Mouse (Mus musculus): ENCODE results near the gene Lrrc19. TPM values are rescaled to one million over a fixed set of nuclear protein-coding genes. Genes with fewer than 3 reads are reported as not detected.
A peak's percentile ranks its signal among the peaks of the same experiment; 100 is the strongest.
"Not testable (repeated sequence)": the region's sequence is repeated elsewhere in the genome, so short reads cannot be mapped to it uniquely, and the experiment has no call there.

Lrrc19 gene
- polyA plus RNA-seq, 1 experiment from 2014 or later, result 0.46 TPM

GRCm38 (mm10) chr4:94669718-94670117 lies 19.8 kb upstream of the Lrrc19 start:
- H3K36me3 ChIP-seq (ENCODE audit: control insufficient read depth, insufficient read depth, low read length), result peaks cover 3% of the 10 kb centered on the region; the same call in 1 of the 2 replicates
- no peak for DNase-seq (ENCODE audit: low spot score)
- WGBS, result 52% methylated on average over 1 of the region's 1 CpGs
- no peaks in the 10 kb centered on the region for H3K4me1 ChIP-seq (replicated peaks; ENCODE audit: control insufficient read depth, insufficient read depth, low read length)
- no peak overlapping the region for H3K4me2 ChIP-seq (ENCODE audit: low read length)
- H3K4me3 ChIP-seq (ENCODE audit: low read depth, low read length), result no peak overlapping the region
- H3K27ac ChIP-seq (ENCODE audit: low read depth), result no peak overlapping the region
- no peaks in the 10 kb centered on the region for H3K27me3 ChIP-seq (replicated peaks; ENCODE audit: control insufficient read depth, insufficient read depth, low read length)
- no peaks in the 10 kb centered on the region for H3K9me3 ChIP-seq (ENCODE audit: control insufficient read depth, low read length)
- H3K9ac ChIP-seq (ENCODE audit: low read length), result no peak overlapping the region
- peak; percentile 43; the same call in 1 of the 2 replicates for ATAC-seq (replicated peaks; ENCODE audit: low FRiP score, low TSS enrichment, low read depth)

GRCm38 (mm10) chr4:94650426-94651175 lies 657 bp upstream of the Lrrc19 start:
- H3K4me2 ChIP-seq (ENCODE audit: low read length), result not testable (repeated sequence)

GRCm38 (mm10) chr4:94643141-94643540 lies 6.8 kb downstream of the Lrrc19 start:
- Histone ChIP-seq H3K36me3 (ENCODE audit: control insufficient read depth, insufficient read depth, low read length) (no peaks in the 10 kb centered on the region), H3K4me2 (ENCODE audit: low read length) (no peak overlapping the region), H3K9ac (ENCODE audit: low read length) (no peak overlapping the region), H3K27me3 (replicated peaks; ENCODE audit: control insufficient read depth, insufficient read depth, low read length) (no peaks in the 10 kb centered on the region), H3K4me1 (replicated peaks; ENCODE audit: control insufficient read depth, insufficient read depth, low read length) (no peaks in the 10 kb centered on the region), H3K9me3 (ENCODE audit: control insufficient read depth, low read length) (no peaks in the 10 kb centered on the region), H3K27ac (ENCODE audit: low read depth) (no peak overlapping the region), H3K4me3 (ENCODE audit: low read depth, low read length) (no peak overlapping the region)
- ATAC-seq (replicated peaks; ENCODE audit: low FRiP score, low TSS enrichment, low read depth), result no peak
- 99% methylated on average over 2 of the region's 2 CpGs for WGBS
- no peak for DNase-seq (ENCODE audit: low spot score)

More at GRCm38 (mm10) chr4:94650426-94651175, 657 bp upstream of the Lrrc19 start:
- peaks cover 12% of the 10 kb centered on the region; the same call in 1 of the 2 replicates for H3K36me3 ChIP-seq (ENCODE audit: control insufficient read depth, insufficient read depth, low read length)
- not testable (repeated sequence) for H3K27me3 ChIP-seq (replicated peaks; ENCODE audit: control insufficient read depth, insufficient read depth, low read length); DNase-seq (ENCODE audit: low spot score); H3K9ac ChIP-seq (ENCODE audit: low read length); H3K27ac ChIP-seq (ENCODE audit: low read depth); ATAC-seq (replicated peaks; ENCODE audit: low FRiP score, low TSS enrichment, low read depth); H3K4me1 ChIP-seq (replicated peaks; ENCODE audit: control insufficient read depth, insufficient read depth, low read length); H3K4me3 ChIP-seq (ENCODE audit: low read depth, low read length); H3K9me3 ChIP-seq (ENCODE audit: control insufficient read depth, low read length)
- 87% methylated on average over 5 of the region's 5 CpGs for WGBS

GRCm38 (mm10) chr4:94620077-94620476 lies 29.9 kb downstream of the Lrrc19 start:
- ATAC-seq (replicated peaks; ENCODE audit: low FRiP score, low TSS enrichment, low read depth), result no peak
- whole genome bisulfite sequencing, result 89% methylated on average over 2 of the region's 2 CpGs

GRCm38 (mm10) chr4:94614627-94615006 lies 35.3 kb downstream of the Lrrc19 start:
- Histone ChIP-seq H3K27me3 (replicated peaks; ENCODE audit: control insufficient read depth, insufficient read depth, low read length) (no peaks in the 10 kb centered on the region), H3K4me1 (replicated peaks; ENCODE audit: control insufficient read depth, insufficient read depth, low read length) (peaks cover 4% of the 10 kb centered on the region; the same call in 1 of the 2 replicates), H3K4me3 (ENCODE audit: low read depth, low read length) (peak overlapping the region; percentile 64), H3K36me3 (ENCODE audit: control insufficient read depth, insufficient read depth, low read length) (no peaks in the 10 kb centered on the region), H3K9me3 (ENCODE audit: control insufficient read depth, low read length) (no peaks in the 10 kb centered on the region), H3K9ac (ENCODE audit: low read length) (peak overlapping the region; percentile 66), H3K27ac (ENCODE audit: low read depth) (peak overlapping the region; percentile 73), H3K4me2 (ENCODE audit: low read length) (peak overlapping the region; percentile 70)
- WGBS, result under 1% methylated on average over 18 of the region's 18 CpGs
- DNase-seq (ENCODE audit: low spot score) (no peak), ATAC-seq (replicated peaks; ENCODE audit: low FRiP score, low TSS enrichment, low read depth) (peak; percentile 80)

More at GRCm38 (mm10) chr4:94620077-94620476, 29.9 kb downstream of the Lrrc19 start:
- H3K4me1 ChIP-seq (replicated peaks; ENCODE audit: control insufficient read depth, insufficient read depth, low read length), result peaks cover 4% of the 10 kb centered on the region; the same call in 1 of the 2 replicates
- H3K27me3 ChIP-seq (replicated peaks; ENCODE audit: control insufficient read depth, insufficient read depth, low read length), result no peaks in the 10 kb centered on the region
- H3K4me2 ChIP-seq (ENCODE audit: low read length), result no peak overlapping the region
- H3K4me3 ChIP-seq (ENCODE audit: low read depth, low read length), result no peak overlapping the region
- H3K36me3 ChIP-seq (ENCODE audit: control insufficient read depth, insufficient read depth, low read length), result peaks cover 19% of the 10 kb centered on the region
- no peak overlapping the region for H3K9ac ChIP-seq (ENCODE audit: low read length)
- DNase-seq (ENCODE audit: low spot score), result no peak
- H3K9me3 ChIP-seq (ENCODE audit: control insufficient read depth, low read length), result no peaks in the 10 kb centered on the region
- H3K27ac ChIP-seq (ENCODE audit: low read depth), result no peak overlapping the region

GRCm38 (mm10) chr4:94613972-94614626 lies 35.8 kb downstream of the Lrrc19 start, which contains the start of gene Ift74:
Gene Ift74, plus strand, starts transcription at chr4:94614491.
- peak; percentile 99 for ATAC-seq (replicated peaks; ENCODE audit: low FRiP score, low TSS enrichment, low read depth)
- Histone ChIP-seq H3K36me3 (ENCODE audit: control insufficient read depth, insufficient read depth, low read length) (no peaks in the 10 kb centered on the region), H3K9ac (ENCODE audit: low read length) (peak within 1 kb of the TSS; percentile 66), H3K27ac (ENCODE audit: low read depth) (peak within 1 kb of the TSS; percentile 73), H3K4me3 (ENCODE audit: low read depth, low read length) (peak within 1 kb of the TSS; percentile 64), H3K4me1 (replicated peaks; ENCODE audit: control insufficient read depth, insufficient read depth, low read length) (peaks cover 4% of the 10 kb centered on the region; the same call in 1 of the 2 replicates), H3K27me3 (replicated peaks; ENCODE audit: control insufficient read depth, insufficient read depth, low read length) (no peaks in the 10 kb centered on the region), H3K9me3 (ENCODE audit: control insufficient read depth, low read length) (no peaks in the 10 kb centered on the region), H3K4me2 (ENCODE audit: low read length) (peak within 1 kb of the TSS; percentile 70)
- peak; percentile 95 for DNase-seq (ENCODE audit: low spot score)
- WGBS, result 4% methylated on average over 29 of the region's 29 CpGs

GRCm38 (mm10) chr4:94610339-94610738 lies 39.6 kb downstream of the Lrrc19 start:
- no peak for ATAC-seq (replicated peaks; ENCODE audit: low FRiP score, low TSS enrichment, low read depth)
- WGBS, result 76% methylated on average over 3 of the region's 3 CpGs
- H3K4me1 ChIP-seq (replicated peaks; ENCODE audit: control insufficient read depth, insufficient read depth, low read length), result peaks cover 1% of the 10 kb centered on the region; the same call in 1 of the 2 replicates
- H3K4me2 ChIP-seq (ENCODE audit: low read length), result no peak overlapping the region
- no peaks in the 10 kb centered on the region for H3K36me3 ChIP-seq (ENCODE audit: control insufficient read depth, insufficient read depth, low read length)
- DNase-seq (ENCODE audit: low spot score), result no peak
- no peaks in the 10 kb centered on the region for H3K9me3 ChIP-seq (ENCODE audit: control insufficient read depth, low read length)
- no peak overlapping the region for H3K4me3 ChIP-seq (ENCODE audit: low read depth, low read length)
- H3K27me3 ChIP-seq (replicated peaks; ENCODE audit: control insufficient read depth, insufficient read depth, low read length), result no peaks in the 10 kb centered on the region
- no peak overlapping the region for H3K27ac ChIP-seq (ENCODE audit: low read depth)
- no peak overlapping the region for H3K9ac ChIP-seq (ENCODE audit: low read length)

GRCm38 (mm10) chr4:94605591-94605990 lies 44.4 kb downstream of the Lrrc19 start:
- Histone ChIP-seq H3K9me3 (ENCODE audit: control insufficient read depth, low read length) (no peaks in the 10 kb centered on the region), H3K36me3 (ENCODE audit: control insufficient read depth, insufficient read depth, low read length) (no peaks in the 10 kb centered on the region), H3K4me1 (replicated peaks; ENCODE audit: control insufficient read depth, insufficient read depth, low read length) (peaks cover 11% of the 10 kb centered on the region), H3K27ac (ENCODE audit: low read depth) (no peak overlapping the region), H3K27me3 (replicated peaks; ENCODE audit: control insufficient read depth, insufficient read depth, low read length) (no peaks in the 10 kb centered on the region), H3K4me2 (ENCODE audit: low read length) (no peak overlapping the region), H3K4me3 (ENCODE audit: low read depth, low read length) (no peak overlapping the region), H3K9ac (ENCODE audit: low read length) (no peak overlapping the region)
- no peak for DNase-seq (ENCODE audit: low spot score)
- WGBS, result 91% methylated on average over 2 of the region's 2 CpGs
- ATAC-seq (replicated peaks; ENCODE audit: low FRiP score, low TSS enrichment, low read depth), result no peak
